In the genomic region with DNA sequence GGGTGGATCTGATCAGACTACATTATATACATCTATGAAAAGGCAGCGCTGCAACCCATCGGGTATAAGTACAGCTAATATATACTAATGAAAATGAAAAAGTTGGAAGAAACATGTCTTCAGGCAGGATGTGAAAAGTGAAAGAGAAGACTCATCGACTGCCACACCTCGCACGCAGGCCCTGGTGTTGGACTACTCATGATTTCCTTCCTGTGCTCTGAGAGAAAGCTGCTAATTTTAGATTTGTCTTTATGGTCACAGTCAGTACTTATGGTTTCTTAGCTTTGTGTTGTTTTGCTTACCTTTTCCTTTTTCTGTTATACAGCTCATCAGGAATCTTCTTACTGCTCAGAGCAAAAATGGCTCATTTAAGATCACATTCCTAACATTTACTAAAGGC, we compare ENCODE assay signal across 27 mouse cellular contexts. TPM values are rescaled to one million over a fixed set of nuclear protein-coding genes. Genes with fewer than 3 reads are reported as not detected.
A peak's percentile ranks its signal among the peaks of the same experiment; 100 is the strongest.
DNase-seq lines count a peak whose midpoint lies in the region; ATAC-seq and TF ChIP-seq lines count a peak whose summit lies in the region.
"Had no signal": no experiment of that assay in that cellular context is flagged by ENCODE, and none has a peak within 500 bp of the region (broad histone marks: within the 10 kb centered on the region; RNA-seq: fewer than 3 reads in every experiment).

No protein-coding gene starts in this region.

- peak; percentile 20 for DNase-seq in thymus, adult 2 months
- no peak for DNase-seq in thymus, postnatal 10 days (ENCODE audit: low spot score in 2 of 2)
- DNase-seq in thymus, postnatal 4 days = peak; percentile 35
- no peak for DNase-seq in cerebellum, postnatal 4 days (ENCODE audit: low spot score in 2 of 2)
- no peak for DNase-seq in ovary, adult 18-20 months (ENCODE audit: low spot score)
- DNase-seq: adrenal gland, postnatal 14 days; cerebellum, adult 2 months; cerebellum, postnatal 36 days; gastrocnemius, postnatal 14 days; heart, adult 11 months; kidney, adult 18-20 months; left cerebral cortex, postnatal 4 days; lung, postnatal 36 days; right cerebral cortex, adult 18-20 months had no signal

- peaks cover 13% of the 10 kb centered on the region for H3K4me1 ChIP-seq in thymus, adult 2 months (replicated peaks; ENCODE audit: control insufficient read depth, insufficient read depth, low read length)
- H3K4me1 ChIP-seq in megakaryocyte, embryonic 14.5 days = peaks cover 30% of the 10 kb centered on the region
- H3K4me1 ChIP-seq: forebrain, embryonic 10.5 days; hindbrain, embryonic 12.5 days; limb, embryonic 15.5 days; liver, embryonic 15.5 days; lung, embryonic 15.5 days had no signal

- peak; percentile 61 for ATAC-seq in common myeloid progenitor, adult 5-6 weeks (replicated peaks; ENCODE audit: low read depth, poor library complexity, severe bottlenecking)
- no peak for ATAC-seq in erythroblast, adult 5-6 weeks (replicated peaks; ENCODE audit: low FRiP score, poor library complexity, severe bottlenecking)
- ATAC-seq: forebrain, embryonic 16.5 days had no signal

- 26% methylated on average over 5 of the region's 5 CpGs for WGBS in thymus, adult 2 months

- TF ChIP-seq CTCF in thymus, adult 2 months (IDR thresholded peaks at IDR 0.05; ENCODE audit: borderline replicate concordance, control insufficient read depth, extremely low read depth, insufficient read depth, low read length, poor library complexity) = no peak

- peak overlapping the region; percentile 5; the same call in 1 of the 2 replicates for H3K27ac ChIP-seq in thymus, adult 2 months (ENCODE audit: control insufficient read depth, insufficient read depth, low read length)
- H3K27ac ChIP-seq: forebrain, embryonic 10.5 days; hindbrain, embryonic 12.5 days; kidney, postnatal 0 days; left cerebral cortex, adult 2 months; limb, embryonic 15.5 days; liver, embryonic 15.5 days; lung, embryonic 15.5 days had no signal

- H3K9me3 ChIP-seq in megakaryocyte, embryonic 14.5 days = no peaks in the 10 kb centered on the region
- H3K9me3 ChIP-seq: forebrain, embryonic 10.5 days; hindbrain, embryonic 12.5 days; limb, embryonic 15.5 days; liver, embryonic 15.5 days; lung, embryonic 15.5 days had no signal

- H3K27me3 ChIP-seq in thymus, adult 2 months (ENCODE audit: control insufficient read depth, insufficient read depth, low read length) = no peaks in the 10 kb centered on the region
- no peaks in the 10 kb centered on the region for H3K27me3 ChIP-seq in megakaryocyte, embryonic 14.5 days (replicated peaks)
- H3K27me3 ChIP-seq: hindbrain, embryonic 12.5 days; limb, embryonic 15.5 days; liver, embryonic 15.5 days; lung, embryonic 15.5 days had no signal

- no peak for TF ChIP-seq POLR2A in thymus, adult 2 months (IDR thresholded peaks at IDR 0.05; ENCODE audit: control insufficient read depth, extremely low read depth, insufficient read depth, low read length, poor library complexity)

- H3K36me3 ChIP-seq in thymus, adult 2 months (ENCODE audit: control insufficient read depth, insufficient read depth, low read length) = no peaks in the 10 kb centered on the region
- H3K36me3 ChIP-seq in megakaryocyte, embryonic 14.5 days (replicated peaks; ENCODE audit: low read length) = no peaks in the 10 kb centered on the region
- H3K36me3 ChIP-seq: forebrain, embryonic 10.5 days; hindbrain, embryonic 12.5 days; limb, embryonic 15.5 days; liver, embryonic 15.5 days; lung, embryonic 15.5 days had no signal

- no peak overlapping the region for H3K4me3 ChIP-seq in thymus, adult 2 months (ENCODE audit: control insufficient read depth, insufficient read depth, low read length)
- H3K4me3 ChIP-seq in megakaryocyte, embryonic 14.5 days (replicated peaks) = peak overlapping the region; percentile 78
- H3K4me3 ChIP-seq: forebrain, embryonic 10.5 days; hindbrain, embryonic 12.5 days; left cerebral cortex, adult 2 months; limb, embryonic 15.5 days; liver, embryonic 15.5 days; lung, embryonic 15.5 days had no signal

RNA-seq across cellular contexts. Expression of gene Il12rb2, which starts 39.3 kb away (rescaled TPM):
- 6.6 and 8.1 TPM in 2 replicates for polyA plus RNA-seq in thymus, adult 2 months (2012; rRNA removed)
- total RNA-seq in common myeloid progenitor, adult 5-6 weeks (2017) = 5.2 and 5.3 TPM in 2 replicates
- polyA plus RNA-seq in megakaryocyte, embryonic 14.5 days (2012; ENCODE audit: insufficient read depth, low replicate concordance) = 0.03 TPM in 1 of 2 replicates, not detected in the other
- total RNA-seq in erythroblast, adult 5-6 weeks (2015; ENCODE audit: low replicate concordance) = 6.1 TPM in 2 replicates
- 0.26 TPM in 1 of 2 replicates, not detected in the other for total RNA-seq in erythroblast, adult 5-6 weeks (2017; ENCODE audit: low replicate concordance)
- polyA plus RNA-seq: forebrain, embryonic 16.5 days; heart, postnatal 0 days; kidney, postnatal 0 days; testis, adult 2 months had no signal

Comparison
In these comparisons a context has a peak if more than half of its experiments do, and no peak if none do; other contexts are left out.
1. DNase-seq: peak in thymus, adult 2 months (single experiment) and thymus, postnatal 4 days (single experiment); none in thymus, postnatal 10 days (0 of 2), cerebellum, postnatal 4 days (0 of 2) and ovary, adult 18-20 months (single experiment).